Mouse (Mus musculus): ENCODE data around the gene Stap2.

DNA sequence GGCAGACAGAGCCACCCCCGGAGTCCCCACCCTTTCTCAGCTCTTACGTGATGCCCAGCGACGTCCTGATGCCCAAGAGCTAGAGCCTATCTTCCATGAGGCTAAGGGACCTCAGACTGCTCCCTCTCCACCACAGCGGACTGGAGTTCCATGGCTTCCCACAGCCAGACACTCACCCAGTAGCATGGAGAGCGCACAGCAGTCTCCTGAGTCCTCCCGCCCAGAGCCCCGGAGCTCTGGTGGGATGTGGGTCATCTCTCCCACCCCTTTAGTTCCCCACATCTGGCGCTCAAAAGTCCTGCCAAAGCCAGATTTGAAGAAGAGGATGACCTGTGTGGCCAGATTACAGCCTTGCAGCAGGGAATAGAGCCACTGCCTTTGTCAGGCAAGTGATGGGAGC, 54.8 kb downstream of the Stap2 start:
- no peak for TF ChIP-seq POLR2A (IDR thresholded peaks at IDR 0.05; ENCODE audit: control insufficient read depth, low read depth, low read length)
- TF ChIP-seq CTCF (IDR thresholded peaks at IDR 0.05; ENCODE audit: control insufficient read depth, insufficient read depth, insufficient replicate concordance, low read depth, low read length) = no peak

Measured in testis, adult 2 months (tissue).